Mouse (Mus musculus) limb, embryonic 12.5 days (tissue): ENCODE results near the gene Fam19a4. TPM values are rescaled to one million over a fixed set of nuclear protein-coding genes. Genes with fewer than 3 reads are reported as not detected.
"Not testable (repeated sequence)": the region's sequence is repeated elsewhere in the genome, so short reads cannot be mapped to it uniquely, and the experiment has no call there.

ENCODE experiments used
- ATAC-seq: fragments of 200-750 bp; cut with Nextera tagmentation; 2 replicates; pipeline ENCODE4 v1.8.0; 2017; ENCODE audit warnings: low read depth, moderate TSS enrichment; ENCODE audit not compliant: insufficient number of reproducible peaks, insufficient read depth, low FRiP score, low TSS enrichment
- H3K27ac ChIP-seq: fragments of 300-500 bp; sonication (generic); 2 replicates; pipeline ENCODE4 v1.5.1; 2016; ENCODE audit warnings: mild to moderate bottlenecking, moderate library complexity
- H3K27me3 ChIP-seq: fragments of 300-500 bp; sonication (generic); 2 replicates; pipeline ENCODE4 v1.6.1; 2016; ENCODE audit warnings: mild to moderate bottlenecking, moderate library complexity
- H3K36me3 ChIP-seq: fragments of 300-500 bp; sonication (generic); 2 replicates; pipeline ENCODE4 v1.6.1; 2016; ENCODE audit warnings: mild to moderate bottlenecking, moderate library complexity
- H3K4me1 ChIP-seq: fragments of 300-500 bp; sonication (generic); replicated peaks from 2 replicates; pipeline ENCODE4 v1.6.1; 2016
- H3K4me2 ChIP-seq: fragments of 300-500 bp; sonication (generic); 2 replicates; pipeline ENCODE4 v1.6.1; 2016; ENCODE audit warnings: mild to moderate bottlenecking, moderate library complexity
- H3K4me3 ChIP-seq: fragments of 300-500 bp; sonication (generic); replicated peaks from 2 replicates; pipeline ENCODE4 v1.5.1; 2016; ENCODE audit warnings: mild to moderate bottlenecking
- H3K9ac ChIP-seq: fragments of 300-500 bp; sonication (generic); replicated peaks from 2 replicates; pipeline ENCODE4 v1.6.1; 2016; ENCODE audit warnings: mild to moderate bottlenecking, moderate library complexity
- H3K9me3 ChIP-seq: fragments of 300-500 bp; sonication (generic); 2 replicates; pipeline ENCODE4 v1.6.1; 2016; ENCODE audit warnings: mild to moderate bottlenecking, moderate library complexity
- WGBS: fragments of 180-500 bp; shearing (Covaris S2); methylation state at CpG from one replicate; pipeline ENCODE4 v1.1.7; 2016; 5-methylcytosine and 5-hydroxymethylcytosine counted together
- polyA plus RNA-seq: library from polyadenylated mRNA; unstranded; fragments of >200 nt; fragmentation: Nextera tagmentation; extraction: Ambion mirVana; gene quantifications from 2 replicates; pipeline ENCODE4 v1.2.1, GENCODE M21; 2016

Gene Fam19a4
- polyA plus RNA-seq, 1 experiment from 2014 or later = 0.71 TPM

- H3K27ac ChIP-seq = no peak overlapping the region
- no peaks in the 10 kb centered on the region for H3K4me1 ChIP-seq
- no peaks in the 10 kb centered on the region for H3K9me3 ChIP-seq
- no peak overlapping the region for H3K4me3 ChIP-seq
- no peak for ATAC-seq
- no peaks in the 10 kb centered on the region for H3K36me3 ChIP-seq
- H3K27me3 ChIP-seq = no peaks in the 10 kb centered on the region
- WGBS = 58% methylated on average over 2 of the region's 2 CpGs
- H3K9ac ChIP-seq = no peak overlapping the region
- no peak overlapping the region for H3K4me2 ChIP-seq
These were observed 115.4 kb downstream of the Fam19a4 start for GRCm38 (mm10) chr6:96944796-96945195.

- Histone ChIP-seq H3K9ac (no peak overlapping the region), H3K9me3 (no peaks in the 10 kb centered on the region), H3K27ac (no peak overlapping the region), H3K4me3 (no peak overlapping the region), H3K27me3 (no peaks in the 10 kb centered on the region), H3K4me1 (no peaks in the 10 kb centered on the region), H3K4me2 (no peak overlapping the region), H3K36me3 (no peaks in the 10 kb centered on the region)
- whole genome bisulfite sequencing = 88% methylated on average over 1 of the region's 1 CpGs
- ATAC-seq = no peak
These were observed 124.4 kb downstream of the Fam19a4 start for GRCm38 (mm10) chr6:96935776-96936175.

GRCm38 (mm10) chr6:96909061-96909480 lies 151.1 kb downstream of the Fam19a4 start:
- no peaks in the 10 kb centered on the region for H3K9me3 ChIP-seq
- no peaks in the 10 kb centered on the region for H3K27me3 ChIP-seq
- no peak overlapping the region for H3K4me2 ChIP-seq
- H3K27ac ChIP-seq = no peak overlapping the region
- no peaks in the 10 kb centered on the region for H3K36me3 ChIP-seq
- H3K9ac ChIP-seq = no peak overlapping the region
- ATAC-seq = no peak
- WGBS = 23% methylated on average over 8 of the region's 8 CpGs
- H3K4me3 ChIP-seq = no peak overlapping the region
- no peaks in the 10 kb centered on the region; the same call in 1 of the 2 replicates for H3K4me1 ChIP-seq

GRCm38 (mm10) chr6:96877105-96877504 lies 183.1 kb downstream of the Fam19a4 start:
- H3K4me1 ChIP-seq, H3K9ac ChIP-seq, H3K36me3 ChIP-seq, H3K27ac ChIP-seq, H3K9me3 ChIP-seq, H3K4me3 ChIP-seq, H3K4me2 ChIP-seq, ATAC-seq, H3K27me3 ChIP-seq: not testable (repeated sequence)
- 91% methylated on average over 18 of the region's 18 CpGs for WGBS

- not testable (repeated sequence) for ATAC-seq, H3K27me3 ChIP-seq, H3K9ac ChIP-seq, H3K4me1 ChIP-seq, H3K36me3 ChIP-seq, H3K4me2 ChIP-seq, H3K4me3 ChIP-seq, H3K9me3 ChIP-seq, H3K27ac ChIP-seq
- 92% methylated on average over 13 of the region's 13 CpGs for WGBS
These were observed 183.6 kb downstream of the Fam19a4 start for GRCm38 (mm10) chr6:96876651-96877050.

- no peaks in the 10 kb centered on the region for H3K36me3 ChIP-seq
- H3K4me1 ChIP-seq = no peaks in the 10 kb centered on the region
- H3K4me3 ChIP-seq = no peak overlapping the region
- no peak overlapping the region for H3K9ac ChIP-seq
- H3K4me2 ChIP-seq = no peak overlapping the region
- no peaks in the 10 kb centered on the region for H3K27me3 ChIP-seq
- H3K27ac ChIP-seq = no peak overlapping the region
- ATAC-seq = no peak
- WGBS = 67% methylated on average over 7 of the region's 7 CpGs
- H3K9me3 ChIP-seq = no peaks in the 10 kb centered on the region
These were observed 207.1 kb downstream of the Fam19a4 start for GRCm38 (mm10) chr6:96853065-96853464.

- Histone ChIP-seq H3K9ac (no peak overlapping the region), H3K4me2 (no peak overlapping the region), H3K4me1 (peaks cover 5% of the 10 kb centered on the region; the same call in 1 of the 2 replicates), H3K27ac (no peak overlapping the region), H3K36me3 (no peaks in the 10 kb centered on the region), H3K9me3 (no peaks in the 10 kb centered on the region), H3K27me3 (no peaks in the 10 kb centered on the region), H3K4me3 (no peak overlapping the region)
- ATAC-seq = no peak
- 40% methylated on average over 1 of the region's 1 CpGs for WGBS
These were observed 216.3 kb downstream of the Fam19a4 start for GRCm38 (mm10) chr6:96843944-96844343.

GRCm38 (mm10) chr6:96840634-96841033 lies 219.6 kb downstream of the Fam19a4 start:
- Histone ChIP-seq H3K9me3 (no peaks in the 10 kb centered on the region), H3K36me3 (no peaks in the 10 kb centered on the region), H3K4me1 (peaks cover 5% of the 10 kb centered on the region; the same call in 1 of the 2 replicates), H3K4me3 (no peak overlapping the region), H3K4me2 (no peak overlapping the region), H3K27ac (no peak overlapping the region), H3K9ac (no peak overlapping the region), H3K27me3 (no peaks in the 10 kb centered on the region)
- WGBS = 75% methylated on average over 3 of the region's 3 CpGs
- no peak for ATAC-seq

GRCm38 (mm10) chr6:96826626-96827025 lies 233.6 kb downstream of the Fam19a4 start:
- Histone ChIP-seq H3K9ac (no peak overlapping the region), H3K36me3 (no peaks in the 10 kb centered on the region), H3K4me1 (no peaks in the 10 kb centered on the region), H3K27ac (no peak overlapping the region), H3K4me2 (no peak overlapping the region), H3K9me3 (no peaks in the 10 kb centered on the region), H3K4me3 (no peak overlapping the region), H3K27me3 (no peaks in the 10 kb centered on the region)
- no peak for ATAC-seq
- WGBS = 83% methylated on average over 3 of the region's 3 CpGs

GRCm38 (mm10) chr6:96802981-96803380 lies 257.2 kb downstream of the Fam19a4 start:
- no peaks in the 10 kb centered on the region for H3K4me1 ChIP-seq
- ATAC-seq = no peak
- no peaks in the 10 kb centered on the region for H3K36me3 ChIP-seq
- no peaks in the 10 kb centered on the region for H3K27me3 ChIP-seq
- H3K27ac ChIP-seq = no peak overlapping the region
- H3K9ac ChIP-seq = no peak overlapping the region
- H3K4me2 ChIP-seq = no peak overlapping the region
- no peak overlapping the region for H3K4me3 ChIP-seq
- no peaks in the 10 kb centered on the region for H3K9me3 ChIP-seq
- 73% methylated on average over 3 of the region's 3 CpGs for WGBS

- H3K9ac ChIP-seq = no peak overlapping the region
- ATAC-seq = no peak
- H3K9me3 ChIP-seq = no peaks in the 10 kb centered on the region
- WGBS = 74% methylated on average over 1 of the region's 1 CpGs
- H3K27ac ChIP-seq = no peak overlapping the region
- H3K4me2 ChIP-seq = no peak overlapping the region
- no peaks in the 10 kb centered on the region for H3K27me3 ChIP-seq
- H3K4me3 ChIP-seq = no peak overlapping the region
- no peaks in the 10 kb centered on the region for H3K4me1 ChIP-seq
- H3K36me3 ChIP-seq = no peaks in the 10 kb centered on the region
These were observed 261.5 kb downstream of the Fam19a4 start for GRCm38 (mm10) chr6:96798746-96799145.

GRCm38 (mm10) chr6:96797451-96797850 lies 262.8 kb downstream of the Fam19a4 start:
- 80% methylated on average over 4 of the region's 4 CpGs for WGBS
- H3K4me3 ChIP-seq = no peak overlapping the region
- H3K4me1 ChIP-seq = no peaks in the 10 kb centered on the region
- no peak overlapping the region for H3K27ac ChIP-seq
- no peak overlapping the region for H3K4me2 ChIP-seq
- no peaks in the 10 kb centered on the region for H3K9me3 ChIP-seq
- no peaks in the 10 kb centered on the region for H3K36me3 ChIP-seq
- H3K9ac ChIP-seq = no peak overlapping the region
- H3K27me3 ChIP-seq = no peaks in the 10 kb centered on the region
- ATAC-seq = no peak
